Comparison of ENCODE assay signal across 12 mouse cellular contexts in the genomic region with DNA sequence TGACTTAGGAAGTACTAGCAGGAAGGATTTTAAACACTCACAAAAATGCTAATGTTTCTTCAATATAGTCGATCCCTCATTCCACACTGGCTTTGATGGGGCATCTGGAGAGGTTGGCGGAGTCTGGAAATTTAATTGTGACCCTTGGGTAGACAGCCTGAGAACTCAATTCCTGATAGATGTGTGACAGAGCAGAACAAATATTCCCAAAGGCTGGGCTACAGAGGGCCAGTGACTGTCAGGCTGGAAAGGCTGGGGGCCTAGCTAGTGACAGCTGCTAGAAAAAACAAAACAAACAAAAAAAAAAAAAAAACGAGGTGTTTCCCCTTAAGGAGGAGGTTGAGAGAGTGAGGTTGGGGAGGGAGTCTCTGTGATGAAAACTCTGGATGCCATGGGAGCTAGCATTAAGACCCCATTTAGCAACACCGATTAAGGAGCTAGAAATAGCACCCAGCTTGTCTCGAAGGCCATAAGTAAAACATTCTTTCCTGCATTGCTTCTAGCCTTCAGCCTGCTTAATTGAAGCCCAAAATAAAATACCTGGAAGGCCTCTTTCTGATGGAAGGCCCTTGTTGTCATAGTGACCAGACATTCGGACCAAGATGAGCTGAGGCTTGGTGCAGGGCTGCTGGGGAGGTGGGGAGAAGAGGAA.
DNase-seq lines count a peak whose midpoint lies in the region; ATAC-seq lines count a peak whose summit lies in the region.
"Had no signal": no experiment of that assay in that cellular context is flagged by ENCODE, and none has a peak within 500 bp of the region (broad histone marks: within the 10 kb centered on the region; RNA-seq: fewer than 3 reads in every experiment).

No protein-coding gene starts in this region.

- H3K36me3 ChIP-seq in heart, embryonic 14.5 days (ENCODE audit: control insufficient read depth, insufficient read depth, low read length): no peaks in the 10 kb centered on the region
- H3K36me3 ChIP-seq in forebrain, embryonic 10.5 days (replicated peaks): peaks cover 52% of the 10 kb centered on the region
- no peaks in the 10 kb centered on the region for H3K36me3 ChIP-seq in hindbrain, embryonic 11.5 days (ENCODE audit: control insufficient read depth, insufficient read depth, low read length)
- H3K36me3 ChIP-seq in midbrain, embryonic 13.5 days: no peaks in the 10 kb centered on the region
- H3K36me3 ChIP-seq: embryonic facial prominence, embryonic 12.5 days had no signal

- WGBS in heart, embryonic 14.5 days: 16% methylated on average over 6 of the region's 6 CpGs
- WGBS in forebrain, embryonic 10.5 days: 44% methylated on average over 6 of the region's 6 CpGs
- WGBS in hindbrain, embryonic 11.5 days: 26% methylated on average over 6 of the region's 6 CpGs
- WGBS in midbrain, embryonic 13.5 days: 23% methylated on average over 6 of the region's 6 CpGs

- ATAC-seq in heart, embryonic 14.5 days (ENCODE audit: insufficient number of reproducible peaks, insufficient read depth, low FRiP score, low read depth): 0 out of 2 replicates have a peak, but pooled peaks have one; percentile 42
- peak; percentile 41; the same call in 1 of the 2 replicates for ATAC-seq in hindbrain, embryonic 11.5 days (ENCODE audit: low FRiP score)
- no peak; the same call in 1 of the 2 replicates for ATAC-seq in midbrain, embryonic 13.5 days
- no peak for ATAC-seq in activated CD4-positive, CD25-positive, alpha-beta regulatory T cell, adult 4 months
- ATAC-seq: inflammation-experienced regulatory T-cells, adult 6 months; liver, postnatal 0 days had no signal

- DNase-seq in heart, adult 8-10 months (ENCODE audit: low spot score): no peak
- no peak for DNase-seq in forebrain, embryonic 10.5 days (ENCODE audit: extremely low spot score, low spot score)
- no peak for DNase-seq in hindbrain, embryonic 11.5 days (ENCODE audit: low spot score)
- DNase-seq in ovary, postnatal 36 days (ENCODE audit: low spot score): no peak
- no peak for DNase-seq in spleen, postnatal 36 days (ENCODE audit: low spot score in 2 of 2)
- DNase-seq: liver, postnatal 0 days; spleen, adult 18-20 months had no signal

- H3K4me3 ChIP-seq in heart, embryonic 14.5 days (ENCODE audit: control insufficient read depth in 1 of 2, insufficient read depth in 1 of 2, low read depth in 1 of 2, low read length in 2 of 2): no peak overlapping the region
- no peak overlapping the region for H3K4me3 ChIP-seq in forebrain, embryonic 10.5 days
- no peak overlapping the region for H3K4me3 ChIP-seq in hindbrain, embryonic 11.5 days (ENCODE audit: low read depth, low read length)
- no peak overlapping the region for H3K4me3 ChIP-seq in midbrain, embryonic 13.5 days (replicated peaks)
- H3K4me3 ChIP-seq: embryonic facial prominence, embryonic 12.5 days had no signal

- no peaks in the 10 kb centered on the region for H3K9me3 ChIP-seq in heart, embryonic 14.5 days (ENCODE audit: control insufficient read depth, low read length)
- no peaks in the 10 kb centered on the region for H3K9me3 ChIP-seq in forebrain, embryonic 10.5 days
- H3K9me3 ChIP-seq in hindbrain, embryonic 11.5 days (ENCODE audit: control insufficient read depth, low read length): no peaks in the 10 kb centered on the region
- no peaks in the 10 kb centered on the region for H3K9me3 ChIP-seq in midbrain, embryonic 13.5 days
- H3K9me3 ChIP-seq: embryonic facial prominence, embryonic 12.5 days had no signal

- peak overlapping the region; percentile 94 to 98 for H3K27ac ChIP-seq in heart, embryonic 14.5 days (replicated peaks in 1 of 2; ENCODE audit: control insufficient read depth in 1 of 2, insufficient read depth in 1 of 2, low read depth in 2 of 2, low read length in 2 of 2)
- peak overlapping the region; percentile 54 for H3K27ac ChIP-seq in forebrain, embryonic 10.5 days
- 0 out of 2 replicates have a peak overlapping the region, but pooled peaks have one; percentile 47 for H3K27ac ChIP-seq in hindbrain, embryonic 11.5 days (ENCODE audit: low read depth, low read length)
- H3K27ac ChIP-seq in midbrain, embryonic 13.5 days: peak overlapping the region; percentile 68
- H3K27ac ChIP-seq: embryonic facial prominence, embryonic 12.5 days had no signal

- peak overlapping the region; percentile 57 for H3K9ac ChIP-seq in heart, embryonic 14.5 days (ENCODE audit: low read length)
- no peak overlapping the region for H3K9ac ChIP-seq in hindbrain, embryonic 11.5 days (ENCODE audit: low read depth, low read length)
- H3K9ac ChIP-seq in midbrain, embryonic 13.5 days (replicated peaks): no peak overlapping the region
- H3K9ac ChIP-seq: embryonic facial prominence, embryonic 12.5 days; liver, postnatal 0 days had no signal

- peaks cover 68 to 79% of the 10 kb centered on the region in 2 experiments for H3K4me1 ChIP-seq in heart, embryonic 14.5 days (ENCODE audit: control insufficient read depth in 2 of 2, insufficient read depth in 2 of 2, low read length in 2 of 2)
- peaks cover 80% of the 10 kb centered on the region for H3K4me1 ChIP-seq in forebrain, embryonic 10.5 days
- peaks cover 7% of the 10 kb centered on the region for H3K4me1 ChIP-seq in hindbrain, embryonic 11.5 days (replicated peaks; ENCODE audit: control insufficient read depth, insufficient read depth, low read length)
- peaks cover 60% of the 10 kb centered on the region for H3K4me1 ChIP-seq in midbrain, embryonic 13.5 days (replicated peaks)

- H3K4me2 ChIP-seq in heart, embryonic 14.5 days (ENCODE audit: low read length): peak overlapping the region; percentile 39
- no peak overlapping the region for H3K4me2 ChIP-seq in hindbrain, embryonic 11.5 days (replicated peaks; ENCODE audit: low read depth, low read length)
- no peak overlapping the region for H3K4me2 ChIP-seq in midbrain, embryonic 13.5 days (replicated peaks)
- H3K4me2 ChIP-seq: embryonic facial prominence, embryonic 12.5 days had no signal

- no peaks in the 10 kb centered on the region for H3K27me3 ChIP-seq in heart, embryonic 14.5 days (ENCODE audit: control insufficient read depth, insufficient read depth, low read length)
- H3K27me3 ChIP-seq in forebrain, embryonic 10.5 days (ENCODE audit: poor library complexity, severe bottlenecking): no peaks in the 10 kb centered on the region
- no peaks in the 10 kb centered on the region for H3K27me3 ChIP-seq in hindbrain, embryonic 11.5 days (ENCODE audit: control insufficient read depth, insufficient read depth, low read length)
- H3K27me3 ChIP-seq in midbrain, embryonic 13.5 days: no peaks in the 10 kb centered on the region
- H3K27me3 ChIP-seq: embryonic facial prominence, embryonic 12.5 days had no signal

Comparison
In these comparisons a context has a peak if more than half of its experiments do, and no peak if none do; other contexts are left out.
1. ATAC-seq: peak in heart, embryonic 14.5 days (single experiment) and hindbrain, embryonic 11.5 days (single experiment); none in midbrain, embryonic 13.5 days (single experiment) and activated CD4-positive, CD25-positive, alpha-beta regulatory T cell, adult 4 months (single experiment).
2. Peak in every context shown above with its lines, with median percentiles within 50 percentile points of each other: H3K27ac ChIP-seq.